Mouse (Mus musculus) gastrocnemius, postnatal 36 days (tissue): ENCODE results near the gene Pgbd1. TPM values are rescaled to one million over a fixed set of nuclear protein-coding genes. Genes with fewer than 3 reads are reported as not detected.
"Not testable (repeated sequence)": the region's sequence is repeated elsewhere in the genome, so short reads cannot be mapped to it uniquely, and the experiment has no call there.

ENCODE experiments used
- DNase-seq, 2 experiments: peaks; one replicate each; pipeline ENCODE4 v3.0.0; 2022
- intact Hi-C: fragments of 180-260 bp; cut with DNase I; formaldehyde crosslinking; loops from one replicate; pipeline ENCODE4 v1.15.1; 2025
- total RNA-seq, 2 experiments: library from RNA; stranded (reverse); gene quantifications; 2 replicates each; pipeline ENCODE4 v1.2.3; 2021

The Pgbd1 gene
- total RNA-seq, 2 experiments from 2014 or later = 0.20 to 0.36 TPM

DNA sequence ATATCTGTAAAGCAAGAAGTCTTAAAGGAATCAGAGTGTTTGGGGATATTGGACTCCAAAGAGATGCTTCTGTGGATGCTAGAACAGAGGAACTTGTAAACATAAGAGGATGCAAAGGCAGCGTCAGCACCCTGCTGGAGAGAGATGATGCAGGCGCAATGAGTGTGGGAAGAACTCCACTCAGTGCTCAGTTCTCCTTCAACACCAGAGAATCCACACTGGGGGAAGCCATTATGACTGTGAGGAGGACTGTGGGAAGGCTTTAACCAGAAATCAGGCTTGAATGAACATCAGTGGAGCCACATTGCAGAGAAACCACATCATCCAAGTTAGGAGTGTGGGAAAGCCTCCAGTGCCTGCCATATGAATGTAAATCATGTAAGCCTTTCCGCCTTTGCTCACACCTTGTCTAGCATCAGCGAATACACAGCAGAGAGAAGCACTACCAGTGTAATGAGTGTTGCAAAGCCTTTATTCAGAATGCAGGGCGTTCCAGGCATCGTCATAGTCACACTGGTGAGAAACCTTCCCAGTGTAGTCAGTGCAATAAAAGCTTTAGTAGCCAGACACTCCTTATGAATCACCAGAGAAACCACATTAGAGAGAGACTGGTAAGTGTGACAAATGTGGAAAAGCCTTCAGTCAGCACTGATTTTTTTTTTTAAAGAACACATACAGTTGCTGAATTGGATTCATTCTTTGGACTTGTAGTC, 23.4 kb downstream of the Pgbd1 start:
- no peak for DNase-seq
- intact Hi-C loops = no loop called here

DNA sequence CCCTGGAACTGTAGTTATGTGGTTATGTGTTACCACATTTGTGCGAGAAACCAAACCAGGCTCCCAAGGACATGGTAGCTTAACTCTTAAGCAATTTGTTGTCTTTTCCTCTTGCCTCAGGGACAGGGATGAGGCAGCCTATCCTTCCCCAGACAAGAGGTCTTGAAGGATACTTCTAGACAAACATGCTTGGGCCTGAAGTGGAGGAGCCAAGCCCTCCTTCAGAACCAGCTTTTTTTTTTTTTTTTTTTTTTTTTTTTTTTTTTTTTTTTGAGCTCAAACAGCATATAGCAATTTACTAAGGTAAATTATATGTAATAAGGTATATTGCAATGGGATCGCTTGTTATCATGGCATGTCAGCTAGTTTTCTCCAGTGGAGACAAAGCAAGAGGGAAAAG, 25.1 kb downstream of the Pgbd1 start:
- DNase-seq = no peak
- intact Hi-C loops = no loop called here

DNA sequence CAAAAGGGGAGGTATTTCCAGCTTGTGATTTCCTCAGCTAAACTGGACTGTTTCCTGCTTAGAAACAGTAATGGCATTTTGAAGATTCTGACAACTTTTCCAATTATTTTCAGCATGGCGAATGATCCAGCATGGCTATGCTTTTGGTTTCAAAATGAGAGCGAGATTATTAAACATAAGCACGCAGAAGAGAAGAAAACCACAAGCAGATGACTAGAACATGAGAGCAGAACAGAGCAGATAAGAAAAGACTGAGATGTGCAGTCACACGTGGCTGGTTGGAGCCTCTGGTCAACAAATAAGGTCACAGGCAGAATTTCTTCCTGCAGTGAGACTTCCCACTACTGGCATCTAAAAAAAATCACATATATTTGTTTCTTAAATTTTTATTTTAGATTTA, 25.6 kb downstream of the Pgbd1 start:
- intact Hi-C loops = no loop called here
- DNase-seq = no peak

DNA sequence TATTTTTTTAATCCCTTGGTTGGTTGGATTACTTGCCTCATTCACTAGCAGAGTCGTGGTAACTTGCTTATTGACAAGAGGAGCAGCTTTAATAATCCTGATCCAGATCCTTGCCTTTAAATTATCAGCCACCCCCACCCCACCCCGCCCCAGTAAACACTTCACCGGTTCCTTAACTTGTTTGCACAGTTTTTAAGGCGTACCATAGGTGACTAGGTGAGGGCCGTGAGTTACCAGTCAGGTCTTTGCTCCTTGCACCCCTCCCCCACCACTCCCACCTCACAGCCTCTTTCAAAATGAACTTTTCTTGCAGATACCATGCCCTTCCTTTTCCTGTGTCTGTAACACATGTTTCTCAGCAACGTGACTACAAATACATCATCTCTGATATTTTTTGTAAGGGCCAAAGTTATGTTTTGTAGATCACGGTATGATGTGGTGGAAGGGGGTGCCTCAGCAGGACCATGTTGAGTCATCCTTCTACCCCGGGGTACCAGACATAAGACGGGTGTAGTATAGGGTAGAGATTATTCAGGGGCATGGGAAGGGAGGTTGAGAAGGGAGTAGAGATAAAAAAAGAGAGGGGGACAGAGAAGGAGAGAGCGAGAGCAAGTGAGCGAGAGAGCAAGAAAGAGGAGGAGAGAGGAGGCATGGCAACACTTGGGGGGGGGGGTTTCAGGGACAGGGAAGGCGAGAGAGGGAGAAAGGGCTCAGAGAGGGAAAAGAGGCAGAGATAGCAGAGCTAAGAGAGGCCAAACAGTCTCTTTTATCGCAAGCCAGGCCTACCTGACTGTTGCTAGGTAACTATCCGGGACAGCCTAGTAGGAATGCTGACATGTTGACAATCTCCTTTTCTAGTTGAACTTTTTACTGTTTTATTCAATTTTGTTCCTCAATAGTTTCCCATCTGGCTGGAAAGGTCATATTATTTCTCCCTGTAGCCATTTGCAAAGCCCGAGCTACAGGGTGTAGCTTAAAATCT, 26.3 kb downstream of the Pgbd1 start:
- intact Hi-C loops = no loop called here
- no peak for DNase-seq

DNA sequence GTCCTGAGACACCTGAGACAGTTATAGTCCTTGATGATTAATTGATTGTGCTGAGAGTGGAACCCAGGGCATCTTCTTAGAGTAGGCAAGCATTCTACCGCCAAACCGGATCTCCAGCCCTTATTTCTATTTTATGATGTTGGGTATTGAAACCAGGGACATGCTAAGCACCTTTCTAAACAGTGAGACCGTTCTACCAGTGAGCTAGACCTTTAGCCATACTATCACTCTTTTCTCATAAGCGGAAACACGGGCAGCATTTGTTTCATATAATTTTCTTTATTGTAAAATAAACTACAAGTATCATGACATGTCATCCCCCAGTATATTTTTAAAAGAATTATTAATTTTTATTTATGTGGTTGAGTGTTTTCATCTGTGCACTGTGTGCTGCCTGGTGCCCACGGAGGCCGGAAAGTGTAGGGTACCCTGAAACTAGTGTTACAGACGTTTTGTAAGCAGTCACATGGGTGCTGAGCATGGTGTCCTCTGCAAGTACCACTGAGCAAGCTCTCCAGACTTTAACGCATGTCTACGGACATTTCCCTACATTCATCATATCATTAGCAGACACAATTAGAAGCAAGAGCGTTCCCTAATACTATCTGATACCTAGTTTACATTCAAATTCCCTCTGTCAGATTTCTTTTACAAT, 31.9 kb downstream of the Pgbd1 start:
- no peak for DNase-seq
- intact Hi-C loops = loop anchor here (5.0 to 10.0 kb wide), 2 partner anchors 96 to 252 kb away; partner anchors contain the start of gene Gm11273

DNA sequence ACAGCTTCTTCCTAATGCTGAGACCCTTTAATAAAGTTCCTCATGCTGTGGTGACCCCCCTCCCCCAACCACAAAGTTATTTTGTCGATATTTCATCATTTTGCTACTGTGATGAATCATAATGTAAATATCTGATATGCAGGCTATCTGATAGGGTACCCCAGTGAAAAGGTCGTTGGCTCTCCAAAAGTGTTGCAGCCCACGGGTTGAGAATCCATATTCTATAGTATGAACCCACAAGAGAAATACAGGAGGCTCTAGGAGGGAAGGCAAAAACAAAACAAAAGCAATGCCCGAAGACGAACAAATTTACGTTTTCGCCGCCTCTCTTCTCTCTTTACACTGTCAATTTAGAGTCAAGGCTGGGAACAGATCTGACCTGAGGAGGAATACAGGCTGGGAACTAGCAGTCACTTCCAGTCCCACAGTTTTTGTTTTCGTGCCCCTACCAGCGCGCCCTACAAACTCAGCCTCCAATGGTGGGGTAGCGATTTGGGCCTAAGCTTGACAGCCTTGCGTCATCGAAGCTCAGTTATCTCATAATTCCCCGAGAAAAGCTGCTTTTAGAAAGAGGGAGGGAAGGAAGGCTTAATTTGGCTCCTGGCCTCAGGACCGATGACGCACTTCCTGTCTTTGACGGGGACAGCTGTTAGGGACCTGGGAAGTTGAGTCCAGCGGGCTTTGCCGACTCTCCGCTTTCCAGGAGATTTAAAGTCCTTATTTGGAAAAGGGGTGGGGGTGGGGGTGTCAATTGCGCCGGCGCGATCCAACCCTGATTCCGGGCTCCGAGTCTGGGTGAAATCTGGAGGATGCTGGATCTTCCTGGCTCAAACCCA, 32.7 kb downstream of the Pgbd1 start:
- intact Hi-C loops = loop anchor here (5.0 to 10.0 kb wide), 2 partner anchors 97 to 251 kb away; partner anchors contain the start of gene Gm11273
- DNase-seq = peak; percentile 73 to 77

DNA sequence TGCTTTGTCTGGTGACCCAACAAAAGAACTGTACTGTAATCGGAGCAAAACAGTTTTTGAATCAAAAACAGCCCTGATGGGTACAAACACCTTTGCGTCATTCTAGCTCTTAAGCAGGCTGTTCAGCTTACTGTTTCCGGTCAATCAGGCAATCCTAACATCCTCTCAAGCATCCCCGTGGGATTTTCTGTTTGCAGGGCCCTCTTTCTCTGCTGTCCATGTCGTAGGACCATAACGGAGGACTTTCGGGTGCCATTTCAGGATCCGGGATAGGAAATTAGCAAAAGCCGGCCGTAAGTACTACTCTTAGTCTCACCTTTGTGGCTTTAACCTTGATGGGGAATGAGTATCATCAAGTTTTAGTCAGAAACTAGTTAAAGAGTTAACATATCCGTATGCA, 33.5 kb downstream of the Pgbd1 start:
- intact Hi-C loops = loop anchor here (5.0 to 10.0 kb wide), 2 partner anchors 97 to 250 kb away; partner anchors contain the start of gene Gm11273
- DNase-seq = no peak

DNA sequence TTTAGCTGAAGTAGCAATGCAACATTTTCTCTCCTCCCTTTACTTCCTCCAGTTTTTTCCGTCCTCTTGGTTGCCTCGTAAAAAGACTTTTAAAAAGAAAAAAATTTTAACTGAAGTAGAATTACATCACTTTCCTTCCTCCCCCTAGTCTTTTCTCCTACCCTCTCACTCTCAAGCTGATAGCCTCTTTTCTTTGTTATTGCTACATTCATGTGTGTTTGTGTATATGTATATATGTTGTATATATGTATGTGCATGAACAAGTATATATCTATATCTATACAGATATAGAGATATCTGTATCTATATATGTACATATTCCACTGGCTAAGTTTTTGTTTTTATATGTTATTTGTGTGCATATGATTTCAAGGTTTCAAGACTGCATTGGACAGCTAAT, 38.0 kb downstream of the Pgbd1 start:
- DNase-seq = no peak
- intact Hi-C loops = loop anchor here (5.0 to 10.0 kb wide), 3 partner anchors 49 to 129 kb away; partner anchors contain the start of genes Gm11273, Zkscan8 and Zscan26

DNA sequence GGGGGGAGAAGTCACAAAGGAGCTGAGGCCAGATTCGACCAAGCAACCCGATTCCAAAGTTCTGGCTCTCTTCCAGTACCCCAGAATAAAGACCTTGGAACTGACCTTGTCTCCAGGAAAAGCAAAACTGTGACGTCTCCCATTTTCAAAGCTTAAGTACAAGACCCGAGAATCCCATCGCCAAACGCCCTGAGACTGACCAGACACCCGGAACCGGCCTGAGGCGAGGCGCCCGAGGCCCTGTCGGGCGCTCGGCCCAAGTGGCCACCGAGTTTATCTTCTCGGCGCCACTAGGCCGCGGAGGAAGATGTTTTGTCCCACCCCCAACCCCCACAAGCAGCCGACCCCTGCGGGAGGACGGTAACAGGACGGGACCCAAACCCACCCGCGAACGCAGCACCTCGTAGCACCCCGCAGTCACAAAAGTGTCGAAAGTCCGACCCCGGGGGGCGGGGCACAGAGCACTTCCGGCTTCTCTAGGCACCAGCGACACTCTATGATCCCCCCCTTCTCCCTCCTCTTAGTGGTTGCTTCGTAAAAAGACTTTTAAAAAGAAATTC, 38.5 kb downstream of the Pgbd1 start, which contains the start of gene Zkscan3:
Zkscan3 (minus strand) TSS at position 469 of the 560 bp plus-strand sequence.
- DNase-seq = peak; percentile 78 to 82
- intact Hi-C loops = loop anchor here (5.0 to 10.0 kb wide), 3 partner anchors 50 to 130 kb away; partner anchors contain the start of genes Gm11273, Zkscan8 and Zscan26

DNA sequence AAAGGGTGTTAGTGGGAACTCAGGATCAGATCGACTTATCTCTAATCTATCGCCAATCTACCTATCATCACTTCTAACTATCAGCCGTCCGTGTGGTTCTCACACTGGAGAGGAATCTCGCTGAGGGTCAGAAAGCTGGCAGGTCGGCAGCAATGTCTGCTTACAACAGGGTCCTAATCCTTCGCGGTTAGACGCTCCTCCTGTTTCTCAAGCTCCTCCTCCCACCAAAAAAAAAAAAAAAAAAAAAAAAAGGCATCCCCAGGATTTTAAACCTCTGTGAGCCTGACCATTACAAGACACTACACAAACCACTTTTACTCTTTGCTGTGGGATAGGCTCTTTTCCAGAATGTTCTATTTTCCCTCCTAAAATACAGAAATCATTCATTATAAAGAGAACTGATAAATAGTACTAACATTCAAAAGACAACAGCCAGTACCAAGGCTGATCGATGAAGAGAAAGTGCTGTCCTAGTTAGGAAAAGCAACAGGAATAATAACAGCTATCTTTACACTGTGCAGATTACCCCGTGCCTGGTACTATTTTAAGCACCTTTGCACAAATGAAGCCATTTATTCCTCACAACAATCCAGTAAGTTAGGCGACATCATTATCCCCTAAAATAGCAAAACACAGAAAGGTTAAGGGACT, 39.1 kb downstream of the Pgbd1 start:
- intact Hi-C loops = loop anchor here (5.0 to 10.0 kb wide), 3 partner anchors 51 to 131 kb away; partner anchors contain the start of genes Gm11273, Zkscan8 and Zscan26
- no peak for DNase-seq

DNA sequence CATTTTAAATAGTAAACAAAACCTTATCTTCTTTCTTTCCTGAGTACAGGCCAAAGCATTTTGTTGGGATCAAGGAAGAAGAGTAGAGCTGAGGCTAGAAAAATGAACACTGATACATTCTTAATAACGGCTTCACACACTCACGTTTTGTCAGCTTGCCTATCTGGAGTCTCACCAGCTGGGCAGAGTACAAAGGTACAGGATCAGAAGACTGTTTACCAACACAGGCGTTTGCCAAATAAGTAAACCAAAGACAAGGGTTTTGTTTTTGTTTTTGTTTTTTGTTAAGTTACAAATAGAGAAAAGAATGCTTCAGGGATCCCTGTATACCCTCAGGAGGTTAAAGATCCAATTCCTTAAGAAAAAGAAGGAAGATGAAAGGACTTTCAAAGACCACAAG, 39.7 kb downstream of the Pgbd1 start:
- DNase-seq = no peak
- intact Hi-C loops = loop anchor here (5.0 to 10.0 kb wide), 3 partner anchors 51 to 131 kb away; partner anchors contain the start of genes Gm11273, Zkscan8 and Zscan26

DNA sequence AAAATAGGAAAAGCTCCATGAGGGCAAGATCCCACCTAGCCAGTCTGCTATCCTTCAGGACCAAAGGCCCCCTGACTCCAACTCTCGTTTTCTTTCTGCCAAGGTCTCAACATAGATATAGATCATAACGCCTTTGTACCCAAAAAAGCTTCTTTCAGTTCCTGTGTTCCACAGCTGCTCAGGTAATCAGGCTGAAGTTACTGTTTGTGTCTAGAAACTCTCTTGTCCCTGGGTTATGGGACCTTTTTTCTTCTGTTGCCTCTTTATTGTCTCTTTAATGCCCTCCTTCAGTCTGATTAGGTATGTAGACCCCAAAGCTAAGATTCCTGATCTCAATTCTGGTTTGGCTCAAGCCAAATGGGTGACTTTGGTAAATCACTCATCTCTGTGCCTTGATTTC, 43.4 kb downstream of the Pgbd1 start:
- DNase-seq = no peak
- intact Hi-C loops = no loop called here

DNA sequence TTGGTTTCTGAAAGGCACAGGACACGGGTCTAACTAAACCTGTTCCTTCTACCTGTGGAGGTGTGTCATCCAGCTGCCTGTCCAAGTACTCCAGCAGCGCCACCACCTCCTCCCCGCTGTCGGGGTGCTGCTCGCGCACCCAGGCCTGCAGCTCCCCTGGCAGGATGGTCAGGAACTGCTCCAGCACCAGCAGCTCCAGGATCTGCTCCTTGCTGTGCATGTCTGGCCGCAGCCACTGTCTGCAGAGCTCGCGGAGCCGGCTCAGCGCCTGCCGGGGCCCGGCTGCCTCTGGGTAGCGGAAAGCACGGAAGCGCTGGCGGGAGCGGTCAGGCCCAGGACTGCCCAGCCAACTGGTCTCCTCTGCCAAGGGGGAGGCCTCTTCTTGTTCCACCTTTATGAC, 44.8 kb downstream of the Pgbd1 start:
- intact Hi-C loops = not testable (repeated sequence)
- DNase-seq = peak in 1 of 2 experiments; percentile 19

DNA sequence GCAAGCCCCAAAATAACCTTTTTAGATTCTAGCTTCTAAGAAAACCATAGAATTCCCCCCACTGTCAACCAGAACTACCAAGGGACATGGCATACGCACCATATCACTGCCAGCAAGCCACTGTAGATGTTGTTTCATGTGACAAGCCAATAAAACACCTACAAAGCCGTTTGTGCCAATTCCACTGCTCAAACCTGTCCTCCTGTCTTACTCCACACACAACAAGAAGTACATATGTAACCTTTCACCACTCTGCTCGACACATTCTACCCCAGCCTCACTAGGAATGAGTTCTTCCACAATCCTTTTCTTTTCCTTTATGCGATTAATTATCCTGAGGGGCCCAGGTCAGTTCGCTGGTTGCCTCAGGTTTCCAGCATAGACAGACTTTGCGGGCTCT, 45.2 kb downstream of the Pgbd1 start:
- intact Hi-C loops = no loop called here
- no peak for DNase-seq

DNA sequence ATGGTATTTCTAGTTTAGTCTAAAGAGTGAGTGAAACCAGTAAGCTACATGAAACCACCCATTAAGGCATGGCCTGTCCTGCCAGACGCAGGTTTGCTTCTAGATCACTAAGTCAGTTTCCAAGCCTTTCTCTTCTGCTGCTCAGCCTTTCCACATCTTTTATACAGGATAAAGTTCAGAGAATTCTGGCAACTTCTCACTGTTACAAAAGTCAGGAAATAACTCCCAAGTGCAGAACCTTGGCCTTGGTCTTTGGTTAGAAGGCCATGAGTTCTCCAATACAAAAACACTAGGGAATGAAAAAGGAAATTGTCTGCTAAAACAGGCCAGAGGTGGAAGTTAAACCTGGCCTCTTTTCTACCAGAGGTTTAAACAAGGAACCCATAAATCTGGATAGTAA, 45.6 kb downstream of the Pgbd1 start:
- intact Hi-C loops = no loop called here
- no peak for DNase-seq

DNA sequence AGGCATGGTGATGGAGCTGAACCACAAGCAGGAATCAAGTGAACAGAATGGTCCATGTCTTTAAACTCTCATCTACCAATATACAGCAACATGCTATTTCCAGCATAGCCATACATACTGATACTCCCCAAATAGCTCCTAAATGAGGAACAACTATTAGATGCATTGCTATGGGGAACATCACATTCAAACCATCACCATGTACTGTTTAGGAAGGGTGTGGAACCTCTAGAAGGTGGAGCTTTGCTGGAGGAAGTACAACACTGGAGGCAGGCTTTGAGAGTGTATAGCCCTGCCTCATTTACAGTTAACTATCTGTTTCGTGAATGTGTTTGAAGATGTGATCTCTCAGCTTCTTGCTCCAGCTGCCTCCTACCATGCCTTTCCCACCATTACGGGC, 63.1 kb downstream of the Pgbd1 start:
- no peak for DNase-seq
- intact Hi-C loops = no loop called here

DNA sequence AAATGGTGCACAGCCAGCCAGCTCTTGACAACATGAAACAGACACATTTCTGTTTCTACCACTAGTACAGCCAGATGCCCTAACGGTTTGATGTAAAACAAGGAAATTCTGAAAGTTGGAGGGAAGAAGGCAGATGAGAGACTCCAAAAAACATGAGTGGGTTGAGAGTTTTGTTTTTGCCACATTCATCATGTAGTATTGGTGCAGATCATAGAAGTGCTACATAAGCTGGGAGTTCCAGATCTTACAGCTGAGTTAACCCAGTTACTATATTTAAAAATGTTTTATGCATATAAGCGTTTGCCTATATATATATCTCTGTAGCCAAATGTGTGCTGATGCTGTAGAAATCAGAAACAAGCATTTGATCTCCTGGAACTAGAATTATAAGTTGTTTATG, 68.2 kb downstream of the Pgbd1 start:
- DNase-seq = no peak
- intact Hi-C loops = no loop called here
